Mouse (Mus musculus) CH12F3 (cell line): ENCODE data around the gene Pde6b.

Experiments
- in situ Hi-C: fragments of 300-500 bp; cut with MboI; formaldehyde crosslinking; loops from 2 replicates; pipeline ENCODE4 v1.14.3; 2020; ENCODE audit warnings: low sequenced_read_pairs

Gene Pde6b

GRCm38 (mm10) chr5:108386449-108386848 is 1.7 kb upstream of the Pde6b start:
- in situ Hi-C loops = no loop called here

- in situ Hi-C loops = no loop called here
Measured at GRCm38 (mm10) chr5:108389744-108390143, 1.6 kb downstream of the Pde6b start.

- in situ Hi-C loops = no loop called here
Measured at GRCm38 (mm10) chr5:108403453-108403852, 15.3 kb downstream of the Pde6b start.

- in situ Hi-C loops = no loop called here
Measured at GRCm38 (mm10) chr5:108405460-108405859, 17.3 kb downstream of the Pde6b start.

GRCm38 (mm10) chr5:108406977-108407376 is 18.8 kb downstream of the Pde6b start:
- in situ Hi-C loops = no loop called here

- in situ Hi-C loops = no loop called here
Measured at GRCm38 (mm10) chr5:108414711-108415110, 26.5 kb downstream of the Pde6b start.

- in situ Hi-C loops = no loop called here
Measured at GRCm38 (mm10) chr5:108422741-108423140, 34.5 kb downstream of the Pde6b start.

GRCm38 (mm10) chr5:108423427-108423826 is 35.2 kb downstream of the Pde6b start:
- in situ Hi-C loops = no loop called here

- in situ Hi-C loops = no loop called here
Measured at GRCm38 (mm10) chr5:108427186-108427585, 39.0 kb downstream of the Pde6b start.

- in situ Hi-C loops = no loop called here
Measured at GRCm38 (mm10) chr5:108431196-108431595, 43.0 kb downstream of the Pde6b start.

- in situ Hi-C loops = no loop called here
Measured at GRCm38 (mm10) chr5:108433804-108434587, 45.8 kb downstream of the Pde6b start, which contains the start of gene Atp5k. TSS of gene Atp5k (minus strand) at chr5:108434448.

- in situ Hi-C loops = no loop called here
Measured at GRCm38 (mm10) chr5:108436101-108436500, 47.9 kb downstream of the Pde6b start.

- in situ Hi-C loops = no loop called here
Measured at GRCm38 (mm10) chr5:108446973-108447372, 58.8 kb downstream of the Pde6b start.

- in situ Hi-C loops = no loop called here
Measured at GRCm38 (mm10) chr5:108447857-108448256, 59.7 kb downstream of the Pde6b start.

GRCm38 (mm10) chr5:108448785-108449668 is 60.8 kb downstream of the Pde6b start, which contains the start of gene Mfsd7a:
TSS of gene Mfsd7a (minus strand) at chr5:108448891.
- in situ Hi-C loops = no loop called here

- in situ Hi-C loops = no loop called here
Measured at GRCm38 (mm10) chr5:108450837-108451540, 62.8 kb downstream of the Pde6b start.

- in situ Hi-C loops = no loop called here
Measured at GRCm38 (mm10) chr5:108451611-108452010, 63.4 kb downstream of the Pde6b start.

GRCm38 (mm10) chr5:108452422-108452821 is 64.2 kb downstream of the Pde6b start:
- in situ Hi-C loops = no loop called here

- in situ Hi-C loops = no loop called here
Measured at GRCm38 (mm10) chr5:108454094-108454493, 65.9 kb downstream of the Pde6b start.

GRCm38 (mm10) chr5:108458706-108459105 is 70.5 kb downstream of the Pde6b start:
- in situ Hi-C loops = no loop called here

- in situ Hi-C loops = no loop called here
Measured at GRCm38 (mm10) chr5:108460461-108460860, 72.3 kb downstream of the Pde6b start.
